Mouse (Mus musculus): ENCODE measurements around the gene Uqcr10. TPM values are rescaled to one million over a fixed set of nuclear protein-coding genes. Genes with fewer than 3 reads are reported as not detected.
A peak's percentile ranks its signal among the peaks of the same experiment; 100 is the strongest.

The Uqcr10 gene
- polyA plus RNA-seq, 1 experiment from 2014 or later = 1,267 TPM

DNA sequence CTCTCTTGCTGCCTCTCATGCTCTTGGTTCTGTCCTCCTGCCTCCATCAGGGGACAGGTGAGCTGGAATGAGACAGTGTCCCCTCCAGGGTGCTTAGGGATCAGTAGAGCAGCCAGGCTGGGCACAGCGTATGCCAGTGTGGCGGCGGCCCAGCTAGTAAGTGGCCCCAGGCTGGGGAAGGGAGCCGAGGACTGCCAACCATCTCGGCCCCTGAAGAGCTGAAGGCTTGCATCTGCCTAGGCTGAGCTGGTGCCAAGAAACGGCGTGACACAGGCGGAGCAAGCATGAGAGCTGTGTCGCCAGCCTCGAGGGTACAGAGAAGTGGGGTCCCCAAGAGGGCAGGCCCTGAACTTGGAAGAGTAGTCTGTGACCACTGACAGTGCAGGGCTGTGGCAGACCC, 33.5 kb upstream of the Uqcr10 start:
- Histone ChIP-seq H3K36me3 (ENCODE audit: control insufficient read depth, insufficient read depth, low read length) (no peaks in the 10 kb centered on the region), H3K4me1 (ENCODE audit: control insufficient read depth, insufficient read depth, low read length) (no peaks in the 10 kb centered on the region), H3K4me3 (ENCODE audit: low read length) (no peak overlapping the region), H3K9me3 (ENCODE audit: control insufficient read depth, low read length) (no peaks in the 10 kb centered on the region), H3K9ac (ENCODE audit: low read depth, low read length) (no peak overlapping the region), H3K27ac (ENCODE audit: low read length) (no peak overlapping the region), H3K27me3 (replicated peaks; ENCODE audit: control insufficient read depth, insufficient read depth, low read length) (no peaks in the 10 kb centered on the region; the same call in 1 of the 2 replicates), H3K4me2 (ENCODE audit: low read depth, low read length) (no peak overlapping the region)
- ATAC-seq = no peak
- WGBS = 80% methylated on average over 10 of the region's 10 CpGs

DNA sequence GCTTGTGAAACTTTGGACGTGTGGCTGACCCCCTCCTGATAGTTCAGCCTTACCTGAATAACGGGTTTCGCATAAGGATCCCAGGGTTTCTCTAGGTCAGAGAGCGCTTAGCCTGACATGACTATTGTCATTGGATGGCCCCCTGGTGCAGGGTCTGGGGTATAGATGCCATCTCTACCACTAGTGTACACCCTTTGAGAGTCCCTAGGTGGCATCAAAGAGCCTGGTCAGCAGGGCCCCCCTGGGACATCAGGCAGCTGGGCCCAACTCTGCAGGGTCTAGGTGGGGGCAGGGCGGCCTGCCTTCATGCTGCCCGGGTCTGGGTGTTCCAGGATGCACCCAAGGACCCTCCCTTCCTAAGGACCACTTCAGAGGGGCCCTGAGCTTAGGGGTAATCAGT, 32.2 kb upstream of the Uqcr10 start:
- no peak for ATAC-seq
- Histone ChIP-seq H3K27ac (ENCODE audit: low read length) (no peak overlapping the region), H3K4me2 (ENCODE audit: low read depth, low read length) (no peak overlapping the region), H3K9ac (ENCODE audit: low read depth, low read length) (no peak overlapping the region), H3K4me1 (ENCODE audit: control insufficient read depth, insufficient read depth, low read length) (no peaks in the 10 kb centered on the region), H3K4me3 (ENCODE audit: low read length) (no peak overlapping the region), H3K9me3 (ENCODE audit: control insufficient read depth, low read length) (no peaks in the 10 kb centered on the region), H3K27me3 (replicated peaks; ENCODE audit: control insufficient read depth, insufficient read depth, low read length) (no peaks in the 10 kb centered on the region), H3K36me3 (ENCODE audit: control insufficient read depth, insufficient read depth, low read length) (no peaks in the 10 kb centered on the region)
- WGBS = 61% methylated on average over 6 of the region's 6 CpGs

DNA sequence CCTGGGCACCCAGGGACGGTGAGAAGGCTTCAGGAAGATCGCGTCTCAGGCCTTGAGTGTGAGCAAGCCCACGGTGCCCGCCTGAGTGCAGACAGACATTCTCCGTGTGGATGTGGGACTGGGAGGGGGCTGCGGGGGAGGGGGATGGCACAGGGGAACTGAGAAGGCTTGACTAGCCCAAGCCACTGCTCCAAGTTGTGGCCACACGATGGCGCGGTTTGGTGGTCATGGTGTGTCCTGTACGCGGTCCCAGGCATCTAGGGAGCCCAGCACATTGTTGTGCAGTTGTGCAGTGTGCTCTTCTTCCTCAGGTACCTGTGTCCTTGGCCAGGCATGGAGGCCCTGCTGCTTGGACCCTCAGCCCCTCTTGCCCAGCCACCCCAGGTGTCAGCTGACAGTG, 30.0 kb upstream of the Uqcr10 start:
- Histone ChIP-seq H3K9ac (ENCODE audit: low read depth, low read length) (no peak overlapping the region), H3K27me3 (replicated peaks; ENCODE audit: control insufficient read depth, insufficient read depth, low read length) (no peaks in the 10 kb centered on the region), H3K36me3 (ENCODE audit: control insufficient read depth, insufficient read depth, low read length) (no peaks in the 10 kb centered on the region), H3K4me2 (ENCODE audit: low read depth, low read length) (no peak overlapping the region), H3K4me3 (ENCODE audit: low read length) (no peak overlapping the region), H3K4me1 (ENCODE audit: control insufficient read depth, insufficient read depth, low read length) (peaks cover 9% of the 10 kb centered on the region; the same call in 1 of the 2 replicates), H3K27ac (ENCODE audit: low read length) (no peak overlapping the region), H3K9me3 (ENCODE audit: control insufficient read depth, low read length) (no peaks in the 10 kb centered on the region)
- no peak for ATAC-seq
- WGBS = 43% methylated on average over 12 of the region's 12 CpGs

DNA sequence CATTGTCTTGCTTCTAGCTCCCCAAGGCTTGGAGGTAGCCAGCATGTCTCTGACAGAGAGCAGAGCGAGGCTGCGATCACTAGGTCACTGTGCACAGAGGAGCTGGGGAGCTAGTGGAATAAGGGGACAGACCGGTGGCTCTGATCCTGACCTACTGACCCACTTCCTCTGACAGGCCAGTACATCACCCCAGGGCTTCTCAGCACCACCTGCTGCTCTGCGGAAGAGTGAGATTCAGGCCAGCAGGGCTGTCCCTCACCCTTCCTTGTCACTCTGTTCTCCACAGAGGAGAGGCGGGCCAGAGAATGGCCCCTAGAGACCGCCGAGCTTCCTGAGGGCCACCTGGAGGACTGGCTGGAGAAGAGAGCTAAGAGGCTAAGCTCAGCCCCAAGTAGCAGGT, 27.6 kb upstream of the Uqcr10 start:
- 73% methylated on average over 7 of the region's 7 CpGs for WGBS
- H3K27me3 ChIP-seq (replicated peaks; ENCODE audit: control insufficient read depth, insufficient read depth, low read length) = no peaks in the 10 kb centered on the region
- H3K9me3 ChIP-seq (ENCODE audit: control insufficient read depth, low read length) = no peaks in the 10 kb centered on the region
- peaks cover 9% of the 10 kb centered on the region; the same call in 1 of the 2 replicates for H3K4me1 ChIP-seq (ENCODE audit: control insufficient read depth, insufficient read depth, low read length)
- no peak overlapping the region for H3K9ac ChIP-seq (ENCODE audit: low read depth, low read length)
- no peak for ATAC-seq
- H3K4me2 ChIP-seq (ENCODE audit: low read depth, low read length) = no peak overlapping the region
- H3K27ac ChIP-seq (ENCODE audit: low read length) = no peak overlapping the region
- H3K4me3 ChIP-seq (ENCODE audit: low read length) = no peak overlapping the region
- H3K36me3 ChIP-seq (ENCODE audit: control insufficient read depth, insufficient read depth, low read length) = no peaks in the 10 kb centered on the region

DNA sequence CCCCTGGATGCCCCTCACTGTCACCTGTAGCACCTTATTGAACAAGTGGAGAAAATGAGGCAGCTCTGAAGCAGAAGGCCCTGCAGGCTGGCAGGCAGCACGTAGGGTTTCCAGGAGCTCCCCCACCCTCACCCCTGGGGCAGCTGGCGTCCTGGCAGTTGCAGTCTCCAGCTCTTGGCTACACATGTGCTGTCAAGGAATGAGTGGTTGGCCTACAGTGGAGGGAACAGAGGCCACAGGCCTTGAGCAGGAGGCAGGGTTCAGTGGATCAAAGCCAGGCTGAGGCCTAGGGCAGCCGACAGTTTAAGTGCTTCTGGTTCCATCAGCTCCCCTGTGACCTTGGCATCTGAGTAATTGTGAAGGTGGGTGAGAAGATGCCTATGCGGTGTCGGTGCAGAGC, 26.8 kb upstream of the Uqcr10 start:
- 75% methylated on average over 5 of the region's 5 CpGs for WGBS
- Histone ChIP-seq H3K36me3 (ENCODE audit: control insufficient read depth, insufficient read depth, low read length) (no peaks in the 10 kb centered on the region), H3K4me3 (ENCODE audit: low read length) (no peak overlapping the region), H3K9ac (ENCODE audit: low read depth, low read length) (no peak overlapping the region), H3K9me3 (ENCODE audit: control insufficient read depth, low read length) (no peaks in the 10 kb centered on the region), H3K4me2 (ENCODE audit: low read depth, low read length) (no peak overlapping the region), H3K4me1 (ENCODE audit: control insufficient read depth, insufficient read depth, low read length) (peaks cover 9% of the 10 kb centered on the region; the same call in 1 of the 2 replicates), H3K27me3 (replicated peaks; ENCODE audit: control insufficient read depth, insufficient read depth, low read length) (no peaks in the 10 kb centered on the region), H3K27ac (ENCODE audit: low read length) (no peak overlapping the region)
- no peak for ATAC-seq

DNA sequence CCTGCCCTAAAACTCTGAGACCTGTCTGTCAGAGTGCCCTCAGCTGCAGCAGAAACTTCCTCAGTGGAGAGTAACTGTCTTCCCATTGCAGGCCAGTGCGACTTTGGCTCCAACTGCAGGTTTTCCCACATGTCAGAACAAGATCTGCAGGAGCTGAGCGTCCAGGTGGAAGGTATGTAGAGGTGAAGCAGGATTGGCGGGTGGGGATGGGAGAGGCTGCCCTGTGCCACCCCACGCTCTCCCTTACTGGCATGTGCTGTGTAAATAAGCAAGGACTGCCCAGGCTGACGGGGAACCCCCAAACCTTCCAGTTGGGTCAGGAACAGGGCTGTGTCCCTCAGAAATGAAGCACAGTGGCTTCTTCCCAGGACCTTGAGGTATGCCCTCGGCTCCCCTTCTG, 26.0 kb upstream of the Uqcr10 start:
- no peak overlapping the region for H3K4me3 ChIP-seq (ENCODE audit: low read length)
- no peaks in the 10 kb centered on the region for H3K36me3 ChIP-seq (ENCODE audit: control insufficient read depth, insufficient read depth, low read length)
- H3K27me3 ChIP-seq (replicated peaks; ENCODE audit: control insufficient read depth, insufficient read depth, low read length) = no peaks in the 10 kb centered on the region
- H3K4me1 ChIP-seq (ENCODE audit: control insufficient read depth, insufficient read depth, low read length) = peaks cover 9% of the 10 kb centered on the region; the same call in 1 of the 2 replicates
- peak; percentile 59; the same call in 1 of the 2 replicates for ATAC-seq
- no peak overlapping the region for H3K9ac ChIP-seq (ENCODE audit: low read depth, low read length)
- H3K9me3 ChIP-seq (ENCODE audit: control insufficient read depth, low read length) = no peaks in the 10 kb centered on the region
- no peak overlapping the region for H3K4me2 ChIP-seq (ENCODE audit: low read depth, low read length)
- no peak overlapping the region for H3K27ac ChIP-seq (ENCODE audit: low read length)
- 60% methylated on average over 6 of the region's 6 CpGs for WGBS

DNA sequence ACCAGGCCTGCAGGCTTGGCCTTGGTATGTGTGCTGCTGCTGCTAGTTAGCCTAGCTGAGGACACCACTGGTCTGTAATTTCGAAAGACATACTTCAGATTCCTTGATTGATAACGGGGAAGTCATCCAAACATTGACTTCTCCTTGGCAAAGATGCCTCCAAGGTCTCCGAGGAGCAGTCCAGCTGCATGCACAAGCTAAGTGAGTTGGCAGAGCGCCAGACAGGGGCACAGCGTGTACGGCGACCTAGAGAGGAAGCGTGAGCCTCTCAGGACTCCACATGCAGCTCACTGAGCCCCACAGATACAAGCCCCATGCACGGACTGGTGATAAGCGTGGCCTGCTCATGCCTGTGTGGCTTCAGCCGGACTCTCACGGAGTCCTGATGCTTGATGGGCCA, 25.5 kb upstream of the Uqcr10 start:
- H3K27ac ChIP-seq (ENCODE audit: low read length) = no peak overlapping the region
- H3K4me3 ChIP-seq (ENCODE audit: low read length) = no peak overlapping the region
- WGBS = 41% methylated on average over 12 of the region's 12 CpGs
- no peaks in the 10 kb centered on the region for H3K9me3 ChIP-seq (ENCODE audit: control insufficient read depth, low read length)
- H3K27me3 ChIP-seq (replicated peaks; ENCODE audit: control insufficient read depth, insufficient read depth, low read length) = no peaks in the 10 kb centered on the region
- H3K9ac ChIP-seq (ENCODE audit: low read depth, low read length) = no peak overlapping the region
- peak; percentile 65 for ATAC-seq
- peaks cover 9% of the 10 kb centered on the region; the same call in 1 of the 2 replicates for H3K4me1 ChIP-seq (ENCODE audit: control insufficient read depth, insufficient read depth, low read length)
- no peak overlapping the region for H3K4me2 ChIP-seq (ENCODE audit: low read depth, low read length)
- H3K36me3 ChIP-seq (ENCODE audit: control insufficient read depth, insufficient read depth, low read length) = no peaks in the 10 kb centered on the region

DNA sequence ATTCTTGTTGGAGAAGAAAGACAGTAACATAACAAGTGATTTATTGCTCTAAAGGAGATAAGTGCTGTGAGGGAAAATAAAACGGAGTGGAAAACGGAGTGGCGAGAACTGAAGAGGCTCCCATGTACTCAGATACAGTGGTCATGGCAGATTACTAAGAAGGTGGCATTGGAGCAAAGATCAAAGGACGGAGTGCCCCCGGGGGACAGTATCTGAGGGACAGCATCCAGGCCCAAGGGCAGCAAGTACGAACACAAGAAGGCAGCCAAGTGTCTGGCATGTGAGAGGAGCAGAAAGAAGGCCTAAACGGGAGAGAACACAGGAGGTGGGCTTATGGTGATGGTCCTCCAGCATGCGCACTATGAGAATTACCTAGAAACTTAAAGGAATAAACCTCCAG, 17.6 kb upstream of the Uqcr10 start:
- Histone ChIP-seq H3K4me2 (ENCODE audit: low read depth, low read length) (no peak overlapping the region), H3K4me1 (ENCODE audit: control insufficient read depth, insufficient read depth, low read length) (peaks cover 14% of the 10 kb centered on the region; the same call in 1 of the 2 replicates), H3K36me3 (ENCODE audit: control insufficient read depth, insufficient read depth, low read length) (0 out of 2 replicates have a peak, but pooled peaks cover 4% of the 10 kb centered on the region), H3K4me3 (ENCODE audit: low read length) (no peak overlapping the region), H3K9ac (ENCODE audit: low read depth, low read length) (no peak overlapping the region), H3K9me3 (ENCODE audit: control insufficient read depth, low read length) (no peaks in the 10 kb centered on the region), H3K27me3 (replicated peaks; ENCODE audit: control insufficient read depth, insufficient read depth, low read length) (no peaks in the 10 kb centered on the region), H3K27ac (ENCODE audit: low read length) (no peak overlapping the region)
- WGBS = 67% methylated on average over 8 of the region's 8 CpGs
- no peak for ATAC-seq

DNA sequence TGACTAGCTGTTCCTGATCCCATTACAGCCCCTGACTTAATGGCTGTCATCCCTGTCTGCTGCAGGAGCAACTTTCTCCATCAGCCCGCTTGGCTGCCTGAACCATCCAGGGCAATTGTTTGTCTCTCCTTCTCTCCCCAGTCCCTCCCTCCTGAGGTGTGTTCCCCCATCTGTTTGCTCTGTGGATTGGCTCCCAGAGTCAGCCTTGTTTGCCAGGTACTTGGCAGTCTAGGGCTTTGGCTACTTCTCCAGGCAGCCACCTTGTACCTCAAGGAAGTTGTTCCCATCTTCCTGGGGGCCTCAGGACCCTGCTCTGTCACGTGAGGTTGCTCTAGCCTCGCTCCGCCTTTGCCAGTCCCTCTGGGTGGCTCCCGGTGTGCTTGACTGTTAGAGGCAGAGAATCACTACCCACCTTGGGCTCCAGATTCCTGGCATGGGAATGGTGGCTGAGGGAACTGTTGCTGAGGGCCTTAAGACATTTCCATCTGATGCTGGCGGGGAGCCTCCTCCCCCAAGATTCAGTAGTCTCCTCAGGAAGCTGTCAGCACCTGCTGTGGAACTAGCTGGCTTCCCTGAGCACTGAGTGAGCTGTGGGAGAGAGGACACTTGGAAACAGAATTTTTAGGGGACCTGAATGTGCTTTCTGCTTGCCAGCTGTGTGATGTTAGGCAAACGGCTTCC, 16.9 kb upstream of the Uqcr10 start:
- ATAC-seq = no peak; the same call in 1 of the 2 replicates
- Histone ChIP-seq H3K27me3 (replicated peaks; ENCODE audit: control insufficient read depth, insufficient read depth, low read length) (no peaks in the 10 kb centered on the region), H3K4me1 (ENCODE audit: control insufficient read depth, insufficient read depth, low read length) (peaks cover 14% of the 10 kb centered on the region; the same call in 1 of the 2 replicates), H3K9me3 (ENCODE audit: control insufficient read depth, low read length) (no peaks in the 10 kb centered on the region), H3K27ac (ENCODE audit: low read length) (no peak overlapping the region), H3K4me3 (ENCODE audit: low read length) (no peak overlapping the region), H3K4me2 (ENCODE audit: low read depth, low read length) (no peak overlapping the region), H3K9ac (ENCODE audit: low read depth, low read length) (no peak overlapping the region), H3K36me3 (ENCODE audit: control insufficient read depth, insufficient read depth, low read length) (0 out of 2 replicates have a peak, but pooled peaks cover 4% of the 10 kb centered on the region)
- 41% methylated on average over 7 of the region's 7 CpGs for WGBS

Data from intestine, embryonic 16.5 days (tissue).